Mouse (Mus musculus) cerebellum, adult 18-20 months (tissue): Measurements from ENCODE around the gene St6galnac3.

Source experiments
- DNase-seq, 2 experiments: peaks; one replicate each; pipeline ENCODE4 v3.0.0; 2021

St6galnac3 gene

GRCm38 (mm10) chr3:153580625-153581024 lies 144.3 kb downstream of the St6galnac3 start:
- DNase-seq = no peak

DNA sequence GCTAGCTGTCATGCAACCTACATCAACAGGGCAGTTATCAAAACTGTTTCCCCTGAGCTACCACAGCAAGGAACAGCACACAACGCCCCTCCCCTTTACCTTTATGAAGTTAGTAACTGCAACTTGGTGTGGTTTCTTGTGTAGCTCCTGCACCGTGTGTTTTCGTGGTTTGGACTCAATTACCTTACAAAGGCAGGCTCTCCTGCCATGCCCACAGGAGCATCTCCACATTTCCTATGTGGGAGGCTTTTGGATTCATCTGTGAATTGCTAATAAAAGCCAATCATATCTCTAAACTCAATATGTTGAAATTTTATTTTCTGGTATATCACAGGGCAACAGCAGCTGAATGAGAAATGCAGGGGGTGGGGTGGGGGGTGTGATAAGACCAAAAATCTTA lies 144.8 kb downstream of the St6galnac3 start:
- no peak for DNase-seq

GRCm38 (mm10) chr3:153577286-153577685 lies 147.7 kb downstream of the St6galnac3 start:
- no peak for DNase-seq

DNA sequence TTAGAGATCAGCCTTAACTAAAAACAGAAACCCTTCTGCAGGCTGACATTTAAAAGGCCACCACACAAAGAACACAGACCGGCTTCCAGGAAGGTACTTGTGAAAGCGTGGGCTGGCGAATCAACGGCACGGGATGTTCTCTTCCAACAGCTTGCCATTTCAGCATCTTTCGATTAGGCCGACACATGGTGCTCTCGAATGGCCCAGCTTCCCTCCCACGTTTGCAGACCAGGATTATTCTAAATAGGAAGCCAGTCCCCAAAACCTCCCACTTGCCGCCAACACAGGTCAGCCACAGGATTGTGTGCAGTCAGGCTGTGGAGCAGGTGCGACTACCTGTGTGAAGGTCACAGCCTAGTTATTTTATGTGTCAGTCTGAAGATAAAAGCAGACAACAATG lies 153.8 kb downstream of the St6galnac3 start:
- DNase-seq = no peak

DNA sequence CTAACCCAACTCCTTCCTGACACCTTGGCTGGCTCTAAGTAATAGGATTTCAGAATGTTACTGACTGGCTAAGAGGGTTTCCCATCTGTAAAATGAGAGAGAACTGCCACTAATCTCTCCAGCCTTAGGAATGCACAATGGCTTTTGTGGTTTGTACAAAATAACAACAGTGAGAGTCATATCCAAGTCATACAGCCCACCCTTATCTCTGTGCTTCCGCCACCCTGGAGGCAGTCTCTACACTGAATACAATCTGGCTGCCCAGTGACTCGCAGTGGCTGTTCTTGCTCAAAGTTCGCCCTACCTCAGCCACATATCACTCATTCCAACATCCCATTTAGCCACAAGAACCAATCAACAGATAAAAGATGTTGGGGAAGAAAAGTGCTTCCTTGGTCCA lies 156.2 kb downstream of the St6galnac3 start:
- no peak for DNase-seq

DNA sequence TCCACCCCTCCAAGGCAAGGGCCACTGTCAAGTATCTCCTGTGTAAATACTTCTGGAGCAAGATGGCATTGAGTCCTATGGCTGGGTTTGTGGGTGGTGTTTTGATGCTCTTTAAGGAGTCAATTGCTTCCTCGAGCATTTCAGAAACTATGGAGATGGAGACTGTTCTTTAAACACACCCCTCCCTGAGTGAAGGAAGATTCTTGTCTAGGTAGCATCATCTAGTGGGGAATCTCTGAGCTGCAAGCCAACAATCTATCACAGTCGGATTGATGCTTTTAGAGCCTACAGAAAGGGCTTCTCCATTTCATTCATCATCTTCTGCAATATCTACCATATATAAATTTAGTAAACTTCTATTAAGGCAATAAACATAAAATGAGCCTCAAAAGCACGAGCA lies 157.1 kb downstream of the St6galnac3 start:
- DNase-seq = no peak

GRCm38 (mm10) chr3:153567512-153567911 lies 157.5 kb downstream of the St6galnac3 start:
- no peak for DNase-seq

GRCm38 (mm10) chr3:153566100-153566499 lies 158.9 kb downstream of the St6galnac3 start:
- DNase-seq = no peak

GRCm38 (mm10) chr3:153560897-153561296 lies 164.1 kb downstream of the St6galnac3 start:
- DNase-seq = no peak

DNA sequence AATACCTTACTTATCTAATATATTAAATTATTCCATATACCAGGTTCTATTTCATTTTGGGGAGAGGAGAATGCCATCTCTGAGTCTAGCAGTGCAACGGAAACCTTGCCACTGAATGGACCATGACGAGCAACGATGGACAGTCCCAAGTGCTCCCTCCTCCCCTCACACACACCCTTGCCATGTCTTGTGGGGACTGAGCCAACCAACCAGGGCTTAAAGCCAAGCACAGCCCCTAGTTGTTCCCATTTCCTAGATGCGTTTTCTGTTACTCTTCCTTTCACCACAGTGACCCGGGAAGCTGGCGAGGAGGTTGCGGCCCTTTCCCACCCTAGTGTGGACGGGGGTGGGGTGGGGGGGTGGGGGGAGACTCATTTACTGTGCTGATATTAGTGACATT lies 165.4 kb downstream of the St6galnac3 start:
- no peak for DNase-seq

DNA sequence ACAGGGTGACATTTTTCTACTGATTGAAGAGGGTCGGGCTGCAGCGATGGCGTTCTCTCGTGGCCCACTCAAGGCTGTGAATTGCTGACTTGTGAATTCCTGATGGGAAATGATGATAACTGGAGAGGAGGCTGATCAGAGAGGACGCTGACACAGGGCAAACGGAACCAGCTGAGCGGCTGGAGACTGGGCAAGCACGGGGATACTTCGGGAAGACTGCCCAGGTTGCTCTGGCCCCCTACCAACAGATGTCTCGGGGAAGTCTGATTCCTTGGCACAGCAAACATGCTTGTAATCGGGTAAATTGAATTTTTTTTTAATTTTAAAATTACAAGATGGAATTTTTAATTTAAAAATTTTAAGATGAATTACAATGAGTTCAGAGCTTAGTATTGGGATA lies 168.4 kb downstream of the St6galnac3 start:
- DNase-seq = peak; percentile 19

DNA sequence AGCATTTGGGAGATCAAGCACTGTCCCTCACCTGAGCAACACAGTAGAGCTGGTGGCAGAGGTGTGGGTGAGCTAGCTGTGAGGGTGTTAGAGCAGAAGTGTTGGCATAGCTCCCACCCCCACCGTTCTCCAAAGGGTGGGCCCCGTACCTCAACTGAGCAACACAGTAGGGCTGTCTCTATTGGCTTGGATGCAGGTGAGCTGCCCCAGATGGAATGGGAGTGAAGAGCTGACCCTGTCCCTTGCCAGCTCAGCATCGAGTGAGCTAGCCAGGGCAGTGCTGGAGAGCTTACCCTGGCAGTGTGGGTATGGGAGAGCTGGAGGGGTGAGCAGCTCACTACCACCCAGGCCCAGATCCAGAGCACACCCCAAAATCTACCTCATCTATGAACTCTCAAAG lies 171.3 kb downstream of the St6galnac3 start:
- DNase-seq = no peak

- DNase-seq = no peak
These were observed 171.7 kb downstream of the St6galnac3 start for GRCm38 (mm10) chr3:153553226-153553625.

- DNase-seq = peak in 1 of 2 experiments; percentile 9
These were observed 177.9 kb downstream of the St6galnac3 start for GRCm38 (mm10) chr3:153546936-153547683.

- DNase-seq = no peak
These were observed 185.1 kb downstream of the St6galnac3 start for GRCm38 (mm10) chr3:153539851-153540250.

DNA sequence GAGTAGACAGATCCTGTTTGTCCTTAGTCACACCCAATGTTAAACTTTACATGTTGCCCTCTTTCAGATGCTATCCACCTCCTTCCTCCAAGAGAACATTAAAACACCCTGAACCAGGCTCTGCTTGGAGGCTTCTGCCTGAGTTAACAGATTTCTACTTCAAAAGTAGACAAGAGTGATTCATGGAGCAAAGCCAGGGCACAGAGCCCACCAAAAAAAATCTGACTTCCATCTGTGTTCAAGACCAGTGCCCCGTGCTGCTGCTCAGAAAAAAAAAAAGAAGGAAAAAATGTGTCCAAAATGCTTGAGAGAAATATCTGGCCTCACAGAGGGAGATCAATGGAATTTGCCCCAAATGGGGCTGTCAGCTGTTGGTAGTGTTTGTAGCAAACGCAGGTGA lies 186.6 kb downstream of the St6galnac3 start:
- no peak for DNase-seq

DNA sequence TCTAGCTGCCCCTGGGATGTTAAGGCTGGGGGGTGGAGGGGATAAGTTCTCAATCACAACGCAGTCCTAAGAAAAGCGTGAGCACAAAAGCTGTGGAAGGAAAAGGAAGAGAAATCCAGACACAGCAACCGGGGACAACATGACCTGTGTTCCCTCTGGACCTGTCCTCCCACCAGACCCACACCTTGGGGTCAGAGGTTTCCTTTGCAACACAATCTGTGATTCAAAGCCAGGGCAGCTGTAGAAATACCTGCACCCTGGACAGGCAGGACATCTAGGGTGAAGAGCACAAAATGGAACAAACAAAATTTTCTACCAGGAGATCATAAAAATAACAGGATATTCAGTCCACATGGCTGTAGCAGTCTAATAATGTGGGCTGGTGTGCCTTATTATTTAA lies 187.5 kb downstream of the St6galnac3 start:
- no peak for DNase-seq

GRCm38 (mm10) chr3:153536260-153536659 lies 188.7 kb downstream of the St6galnac3 start:
- no peak for DNase-seq

DNA sequence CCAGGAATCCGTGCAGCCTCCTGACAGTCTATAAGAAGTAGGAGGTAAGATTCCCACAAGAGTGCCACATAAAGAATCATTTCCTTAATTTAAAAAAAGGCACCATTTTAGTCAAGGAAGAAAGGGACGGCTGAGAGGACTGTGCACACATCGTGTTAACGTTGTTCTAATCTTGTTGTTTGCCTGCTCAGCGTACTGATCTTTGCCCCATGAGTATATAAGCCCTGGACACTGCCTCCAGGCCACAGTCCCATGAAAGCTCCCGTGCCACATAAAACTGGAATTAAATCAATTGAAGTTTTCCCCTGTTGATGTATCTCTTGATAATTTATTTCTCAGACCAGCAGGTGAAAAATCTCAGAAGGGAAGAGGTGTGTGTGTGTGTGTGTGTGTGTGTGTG lies 195.8 kb downstream of the St6galnac3 start:
- no peak for DNase-seq

- no peak for DNase-seq
These were observed 199.7 kb downstream of the St6galnac3 start for GRCm38 (mm10) chr3:153525151-153525768.

- no peak for DNase-seq
These were observed 208.1 kb downstream of the St6galnac3 start for GRCm38 (mm10) chr3:153516848-153517247.

DNA sequence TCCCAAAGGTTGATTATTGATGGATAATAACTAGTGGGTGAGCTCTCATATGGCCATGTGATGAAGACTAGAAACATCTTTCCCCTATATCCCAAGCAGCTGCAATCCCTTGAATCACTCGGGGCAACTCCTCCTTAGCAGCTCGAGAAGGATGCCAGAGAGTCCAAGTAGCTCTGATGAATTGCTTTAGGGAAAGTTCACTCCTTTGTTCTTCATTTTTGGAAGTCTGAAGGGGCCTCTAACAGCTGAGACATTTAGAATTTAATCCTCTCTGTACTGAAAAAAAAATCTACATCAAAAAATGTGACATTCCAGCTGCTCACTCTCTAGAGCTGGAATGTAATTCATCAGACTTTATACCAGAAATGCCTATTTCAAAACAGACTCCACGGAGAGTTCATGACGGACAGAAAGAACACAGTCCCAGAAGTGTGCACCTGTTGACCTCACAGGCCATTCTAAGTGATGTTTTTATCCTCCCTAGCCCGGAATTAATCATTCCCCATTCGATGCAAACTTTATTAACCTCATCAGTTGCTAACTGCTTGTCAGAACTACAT lies 211.4 kb downstream of the St6galnac3 start:
- DNase-seq = no peak

DNA sequence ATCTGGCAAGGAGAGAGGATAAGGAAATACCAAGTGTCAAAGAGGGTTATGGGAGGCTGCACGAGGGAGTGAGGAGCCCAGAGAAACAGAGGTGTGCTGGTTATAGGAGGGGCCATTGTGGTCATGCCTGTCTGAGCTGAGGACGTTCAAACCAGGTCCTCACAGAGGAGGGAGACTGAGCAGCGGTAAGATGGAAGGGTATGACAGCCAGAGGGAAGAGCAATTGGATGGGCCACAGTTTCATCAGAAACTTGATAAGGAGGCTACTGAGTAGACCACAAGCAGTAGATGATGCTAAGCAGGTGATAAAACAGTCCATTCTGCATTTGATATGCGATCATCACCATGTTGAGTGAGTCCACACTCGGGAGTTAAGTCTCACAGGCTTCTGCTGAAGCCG lies 212.4 kb downstream of the St6galnac3 start:
- no peak for DNase-seq

GRCm38 (mm10) chr3:153511151-153511580 lies 213.8 kb downstream of the St6galnac3 start:
- DNase-seq = no peak
